Mouse (Mus musculus) neural tube, embryonic 14.5 days (tissue): Measurements from ENCODE around the gene Fbxl7. TPM values are rescaled to one million over a fixed set of nuclear protein-coding genes. Genes with fewer than 3 reads are reported as not detected.

Experiments
- ATAC-seq: fragments of 200-750 bp; cut with Nextera tagmentation; 2 replicates; pipeline ENCODE4 v1.8.0; 2017; ENCODE audit warnings: low read depth, mild to moderate bottlenecking, moderate TSS enrichment, moderate library complexity
- H3K27ac ChIP-seq: fragments of 300-500 bp; sonication (generic); 2 replicates; pipeline ENCODE4 v1.5.1; 2014; ENCODE audit warnings: low read depth, mild to moderate bottlenecking, control low read depth, low read length, moderate library complexity, mixed read lengths
- H3K27me3 ChIP-seq: fragments of 300-500 bp; sonication (generic); 2 replicates; pipeline ENCODE4 v1.6.1; 2014; ENCODE audit warnings: low read length; ENCODE audit not compliant: control insufficient read depth, insufficient read depth
- H3K36me3 ChIP-seq: fragments of 300-500 bp; sonication (generic); 2 replicates; pipeline ENCODE4 v1.6.1; 2014; ENCODE audit warnings: low read length, mixed read lengths; ENCODE audit not compliant: control insufficient read depth, insufficient read depth
- H3K4me1 ChIP-seq: fragments of 300-500 bp; sonication (generic); 2 replicates; pipeline ENCODE4 v1.6.1; 2014; ENCODE audit warnings: low read length; ENCODE audit not compliant: control insufficient read depth, insufficient read depth
- H3K4me2 ChIP-seq: fragments of 300-500 bp; sonication (generic); 2 replicates; pipeline ENCODE4 v1.6.1; 2014; ENCODE audit warnings: mild to moderate bottlenecking, low read depth, low read length, control low read depth
- H3K4me3 ChIP-seq: fragments of 300-500 bp; sonication (generic); 2 replicates; pipeline ENCODE4 v1.5.1; 2014; ENCODE audit warnings: low read depth, low read length, control low read depth, mixed read lengths
- H3K9ac ChIP-seq: fragments of 300-500 bp; sonication (generic); replicated peaks from 2 replicates; pipeline ENCODE4 v1.6.1; 2014; ENCODE audit warnings: low read depth, mild to moderate bottlenecking, control low read depth, low read length, mixed read lengths
- H3K9me3 ChIP-seq: fragments of 300-500 bp; sonication (generic); 2 replicates; pipeline ENCODE4 v1.6.1; 2016; ENCODE audit warnings: low read length; ENCODE audit not compliant: control insufficient read depth
- WGBS: fragments of 180-500 bp; shearing (Covaris S2); extraction: QIAGEN DNeasy Blood & Tissue Kit; methylation state at CpG from one replicate; pipeline ENCODE4 v1.1.7; 2014; 5-methylcytosine and 5-hydroxymethylcytosine counted together
- polyA plus RNA-seq: library from polyadenylated mRNA; unstranded; fragments of >200 nt; fragmentation: Nextera tagmentation; extraction: Ambion mirVana; gene quantifications from 2 replicates; pipeline ENCODE4 v1.2.1, GENCODE M21; 2014

Gene Fbxl7
- polyA plus RNA-seq, 1 experiment from 2014 or later: 14.4 TPM

- WGBS: 73% methylated on average over 10 of the region's 10 CpGs
- H3K27ac ChIP-seq: no peak overlapping the region
- no peak overlapping the region for H3K4me2 ChIP-seq
- H3K27me3 ChIP-seq: no peaks in the 10 kb centered on the region
- no peaks in the 10 kb centered on the region for H3K9me3 ChIP-seq
- H3K36me3 ChIP-seq: no peaks in the 10 kb centered on the region
- ATAC-seq: no peak
- H3K4me1 ChIP-seq: no peaks in the 10 kb centered on the region
- no peak overlapping the region for H3K4me3 ChIP-seq
- no peak overlapping the region for H3K9ac ChIP-seq
Measured at GRCm38 (mm10) chr15:26553620-26554019, 341.8 kb downstream of the Fbxl7 start.

GRCm38 (mm10) chr15:26533997-26534700 is 361.2 kb downstream of the Fbxl7 start:
- H3K36me3 ChIP-seq: no peaks in the 10 kb centered on the region
- H3K27ac ChIP-seq: no peak overlapping the region
- H3K9ac ChIP-seq: no peak overlapping the region
- H3K9me3 ChIP-seq: no peaks in the 10 kb centered on the region
- ATAC-seq: 0 out of 2 replicates have a peak, but pooled peaks have one; percentile 51
- no peak overlapping the region for H3K4me2 ChIP-seq
- WGBS: 45% methylated on average over 3 of the region's 3 CpGs
- no peaks in the 10 kb centered on the region for H3K27me3 ChIP-seq
- H3K4me3 ChIP-seq: no peak overlapping the region
- no peaks in the 10 kb centered on the region for H3K4me1 ChIP-seq

- no peak overlapping the region for H3K27ac ChIP-seq
- H3K4me1 ChIP-seq: no peaks in the 10 kb centered on the region
- no peak for ATAC-seq
- no peaks in the 10 kb centered on the region for H3K27me3 ChIP-seq
- 62% methylated on average over 6 of the region's 6 CpGs for WGBS
- no peak overlapping the region for H3K9ac ChIP-seq
- H3K9me3 ChIP-seq: no peaks in the 10 kb centered on the region
- H3K4me2 ChIP-seq: no peak overlapping the region
- H3K4me3 ChIP-seq: no peak overlapping the region
- no peaks in the 10 kb centered on the region for H3K36me3 ChIP-seq
Measured at GRCm38 (mm10) chr15:26519220-26519631, 376.2 kb downstream of the Fbxl7 start.

DNA sequence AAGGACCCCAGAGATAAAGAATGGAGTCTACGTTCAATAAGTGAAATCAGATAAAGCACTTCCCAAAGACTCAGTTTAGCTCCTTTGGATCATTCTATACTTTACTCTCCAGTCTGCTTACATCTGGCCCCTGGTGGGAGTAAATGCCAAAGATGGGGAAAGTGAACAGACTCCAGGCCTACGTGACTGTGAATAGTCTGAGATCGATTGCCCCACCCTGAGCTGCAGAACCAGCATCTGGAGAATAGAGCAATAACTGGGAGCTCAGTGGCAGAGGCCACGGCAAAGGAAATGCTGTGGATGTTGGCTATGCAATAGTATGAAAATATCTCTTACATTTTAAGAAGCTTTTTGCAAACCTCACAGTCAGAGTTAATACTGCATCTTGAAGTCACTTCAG is 394.4 kb downstream of the Fbxl7 start:
- no peak overlapping the region for H3K4me2 ChIP-seq
- H3K4me1 ChIP-seq: no peaks in the 10 kb centered on the region
- no peaks in the 10 kb centered on the region for H3K9me3 ChIP-seq
- H3K27me3 ChIP-seq: no peaks in the 10 kb centered on the region
- no peak for ATAC-seq
- no peaks in the 10 kb centered on the region for H3K36me3 ChIP-seq
- no peak overlapping the region for H3K4me3 ChIP-seq
- 69% methylated on average over 4 of the region's 4 CpGs for WGBS
- H3K9ac ChIP-seq: no peak overlapping the region
- H3K27ac ChIP-seq: no peak overlapping the region
